Mouse (Mus musculus) intestine, postnatal 0 days (tissue): ENCODE results near the gene Cops3. TPM values are rescaled to one million over a fixed set of nuclear protein-coding genes. Genes with fewer than 3 reads are reported as not detected.
A peak's percentile ranks its signal among the peaks of the same experiment; 100 is the strongest.
"Not testable (repeated sequence)": the region's sequence is repeated elsewhere in the genome, so short reads cannot be mapped to it uniquely, and the experiment has no call there.

Experiments used
- ATAC-seq: fragments of 200-750 bp; cut with Nextera tagmentation; 2 replicates; pipeline ENCODE4 v1.8.0; 2017; ENCODE audit warnings: mild to moderate bottlenecking, moderate TSS enrichment, moderate library complexity
- H3K27ac ChIP-seq: fragments of 300-500 bp; sonication (generic); 2 replicates; pipeline ENCODE4 v1.5.1; 2014; ENCODE audit warnings: mild to moderate bottlenecking, low read depth, low read length, moderate library complexity
- H3K27me3 ChIP-seq: fragments of 300-500 bp; sonication (generic); replicated peaks from 2 replicates; pipeline ENCODE4 v1.6.1; 2014; ENCODE audit warnings: low read length, mixed read lengths; ENCODE audit not compliant: control insufficient read depth, insufficient read depth
- H3K36me3 ChIP-seq: fragments of 300-500 bp; sonication (generic); 2 replicates; pipeline ENCODE4 v1.6.1; 2014; ENCODE audit warnings: mild to moderate bottlenecking, moderate library complexity; ENCODE audit not compliant: control insufficient read depth, insufficient read depth
- H3K4me1 ChIP-seq: fragments of 300-500 bp; sonication (generic); replicated peaks from 2 replicates; pipeline ENCODE4 v1.6.1; 2014; ENCODE audit warnings: antibody characterized with exemption, low read length, mixed read lengths; ENCODE audit not compliant: control insufficient read depth, insufficient read depth
- H3K4me2 ChIP-seq: fragments of 300-500 bp; sonication (generic); replicated peaks from 2 replicates; pipeline ENCODE4 v1.6.1; 2014; ENCODE audit warnings: low read depth, mild to moderate bottlenecking, moderate library complexity
- H3K4me3 ChIP-seq: fragments of 300-500 bp; sonication (generic); 2 replicates; pipeline ENCODE4 v1.5.1; 2014; ENCODE audit warnings: low read depth, low read length
- H3K9ac ChIP-seq: fragments of 300-500 bp; sonication (generic); 2 replicates; pipeline ENCODE4 v1.6.1; 2014; ENCODE audit warnings: mild to moderate bottlenecking, low read depth, low read length
- H3K9me3 ChIP-seq: fragments of 300-500 bp; sonication (generic); 2 replicates; pipeline ENCODE4 v1.6.1; 2016; ENCODE audit warnings: mixed run types; ENCODE audit not compliant: control insufficient read depth
- CTCF ChIP-seq: sonication (generic); IDR thresholded peaks from 2 replicates; pipeline ENCODE4 v1.5.1; 2016; ENCODE audit warnings: low read depth, mild to moderate bottlenecking, control low read depth, antibody characterized with exemption, moderate library complexity
- WGBS: fragments of 180-500 bp; shearing (Covaris S2); extraction: QIAGEN DNeasy Blood & Tissue Kit; methylation state at CpG from one replicate; pipeline ENCODE4 v1.1.7; 2014; 5-methylcytosine and 5-hydroxymethylcytosine counted together
- polyA plus RNA-seq: library from polyadenylated mRNA; unstranded; fragments of >200 nt; fragmentation: Nextera tagmentation; extraction: Ambion mirVana; gene quantifications from 2 replicates; pipeline ENCODE4 v1.2.1, GENCODE M21; 2015

Cops3 gene
- polyA plus RNA-seq, 1 experiment from 2014 or later = 85.6 TPM

- H3K27me3 ChIP-seq = no peaks in the 10 kb centered on the region
- peak; percentile 98 for ATAC-seq
- H3K36me3 ChIP-seq = peaks cover 19% of the 10 kb centered on the region
- H3K9me3 ChIP-seq = no peaks in the 10 kb centered on the region
- peak within 1 kb of the TSS; percentile 97 for H3K27ac ChIP-seq
- peak within 1 kb of the TSS; percentile 62 for H3K4me2 ChIP-seq
- peak within 1 kb of the TSS; percentile 85 for H3K9ac ChIP-seq
- H3K4me1 ChIP-seq = peaks cover 12% of the 10 kb centered on the region; the same call in 1 of the 2 replicates
- WGBS = under 1% methylated on average over 24 of the region's 24 CpGs
- peak within 1 kb of the TSS; percentile 87 for H3K4me3 ChIP-seq
- TF ChIP-seq CTCF = no peak
Observed at GRCm38 (mm10) chr11:59839008-59839458, 605 bp downstream of the Cops3 start, which contains the start of gene Nt5m. Nt5m (plus strand) TSS chr11:59839447.

GRCm38 (mm10) chr11:59838426-59838825 is 1.2 kb downstream of the Cops3 start:
- Histone ChIP-seq H3K27me3 (no peaks in the 10 kb centered on the region), H3K9me3 (no peaks in the 10 kb centered on the region), H3K36me3 (peaks cover 19% of the 10 kb centered on the region), H3K27ac (no peak overlapping the region), H3K4me1 (peaks cover 12% of the 10 kb centered on the region; the same call in 1 of the 2 replicates), H3K4me2 (peak overlapping the region; percentile 62), H3K4me3 (peak overlapping the region; percentile 87), H3K9ac (peak overlapping the region; percentile 85; the same call in 1 of the 2 replicates)
- ATAC-seq = no peak
- 48% methylated on average over 4 of the region's 4 CpGs for WGBS
- TF ChIP-seq CTCF = no peak

- H3K27ac ChIP-seq, H3K27me3 ChIP-seq, ATAC-seq, H3K4me2 ChIP-seq, H3K9ac ChIP-seq, H3K9me3 ChIP-seq, H3K4me3 ChIP-seq: not testable (repeated sequence)
- WGBS = no CpG with 5 or more reads among the region's 1 CpGs
- Histone ChIP-seq H3K4me1 (peaks cover 12% of the 10 kb centered on the region; the same call in 1 of the 2 replicates), H3K36me3 (peaks cover 21% of the 10 kb centered on the region)
Observed at GRCm38 (mm10) chr11:59837789-59838188, 1.8 kb downstream of the Cops3 start.

GRCm38 (mm10) chr11:59821625-59822024 is 18.0 kb downstream of the Cops3 start:
- Histone ChIP-seq H3K9ac (no peak overlapping the region), H3K36me3 (peaks cover 99% of the 10 kb centered on the region), H3K9me3 (no peaks in the 10 kb centered on the region), H3K4me1 (no peaks in the 10 kb centered on the region), H3K27me3 (no peaks in the 10 kb centered on the region), H3K27ac (no peak overlapping the region), H3K4me3 (no peak overlapping the region), H3K4me2 (no peak overlapping the region)
- no peak for TF ChIP-seq CTCF
- 91% methylated on average over 3 of the region's 3 CpGs for WGBS
- ATAC-seq = no peak

GRCm38 (mm10) chr11:59817916-59818315 is 21.7 kb downstream of the Cops3 start:
- Histone ChIP-seq H3K9ac (no peak overlapping the region), H3K36me3 (peaks cover 67% of the 10 kb centered on the region), H3K4me3 (no peak overlapping the region), H3K4me1 (no peaks in the 10 kb centered on the region), H3K4me2 (no peak overlapping the region), H3K9me3 (no peaks in the 10 kb centered on the region), H3K27me3 (no peaks in the 10 kb centered on the region), H3K27ac (no peak overlapping the region)
- no peak for TF ChIP-seq CTCF
- ATAC-seq = no peak
- 95% methylated on average over 3 of the region's 3 CpGs for WGBS

- WGBS = 85% methylated on average over 6 of the region's 6 CpGs
- no peak overlapping the region for H3K27ac ChIP-seq
- no peaks in the 10 kb centered on the region for H3K27me3 ChIP-seq
- H3K4me3 ChIP-seq = no peak overlapping the region
- H3K36me3 ChIP-seq = peaks cover 44% of the 10 kb centered on the region
- H3K9ac ChIP-seq = no peak overlapping the region
- no peak overlapping the region for H3K4me2 ChIP-seq
- H3K4me1 ChIP-seq = no peaks in the 10 kb centered on the region
- H3K9me3 ChIP-seq = no peaks in the 10 kb centered on the region
- ATAC-seq = no peak
- TF ChIP-seq CTCF = no peak
Observed at GRCm38 (mm10) chr11:59815482-59816065, 24.1 kb downstream of the Cops3 start.
